Mouse (Mus musculus): ENCODE results near the gene Ddx50. TPM values are rescaled to one million over a fixed set of nuclear protein-coding genes. Genes with fewer than 3 reads are reported as not detected.
A peak's percentile ranks its signal among the peaks of the same experiment; 100 is the strongest.

The Ddx50 gene
- polyA plus RNA-seq, 1 experiment from 2014 or later: 94.5 TPM

DNA sequence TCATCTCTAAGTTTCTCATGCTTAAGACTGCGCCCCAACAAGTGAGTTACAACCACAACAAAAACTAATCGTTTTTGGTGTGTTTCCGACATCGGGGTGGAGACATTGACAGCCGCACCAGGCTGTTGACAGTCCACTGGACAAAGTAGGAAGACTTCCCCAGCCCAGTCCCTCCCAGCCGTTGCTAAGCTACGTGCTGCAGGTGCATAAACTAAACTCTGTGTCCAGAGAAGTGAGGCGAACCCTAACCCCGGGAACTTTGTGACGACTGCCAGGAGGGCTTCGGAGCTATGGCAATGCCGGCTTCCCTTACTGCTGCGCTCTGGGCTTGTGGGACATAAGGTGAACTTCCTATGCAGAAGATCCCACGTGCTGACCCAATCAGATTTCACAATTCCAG lies 18.2 kb upstream of the Ddx50 start:
- H3K27me3 ChIP-seq (replicated peaks; ENCODE audit: control insufficient read depth, insufficient read depth, low read length): no peaks in the 10 kb centered on the region
- ATAC-seq: peak; percentile 37
- no peak overlapping the region for H3K27ac ChIP-seq (ENCODE audit: low read length)
- WGBS: 59% methylated on average over 14 of the region's 14 CpGs
- H3K4me2 ChIP-seq (ENCODE audit: low read depth, low read length): no peak overlapping the region
- H3K4me3 ChIP-seq (ENCODE audit: low read length): no peak overlapping the region
- no peaks in the 10 kb centered on the region for H3K9me3 ChIP-seq (ENCODE audit: control insufficient read depth, low read length)
- no peaks in the 10 kb centered on the region for H3K4me1 ChIP-seq (ENCODE audit: control insufficient read depth, insufficient read depth, low read length)
- no peaks in the 10 kb centered on the region for H3K36me3 ChIP-seq (ENCODE audit: control insufficient read depth, insufficient read depth, low read length)
- H3K9ac ChIP-seq (ENCODE audit: low read depth, low read length): no peak overlapping the region

DNA sequence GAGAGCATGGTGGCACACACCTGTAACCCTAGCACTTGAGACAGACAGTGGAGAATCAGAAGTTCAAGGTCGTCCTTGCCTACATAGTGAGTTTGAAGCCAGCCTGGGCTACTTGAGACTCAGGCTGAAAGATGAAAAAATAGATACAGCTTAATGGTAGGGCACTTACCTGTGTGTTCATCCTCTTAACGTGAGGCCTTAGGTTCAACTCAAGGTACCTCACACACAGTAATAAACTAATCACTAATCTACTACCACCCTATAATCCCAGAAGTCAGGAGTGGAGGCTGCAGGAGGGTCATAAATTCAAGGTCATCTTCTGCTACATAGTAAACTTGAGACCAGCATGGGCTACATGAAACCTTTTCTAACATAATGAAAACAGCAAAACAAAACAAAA lies 17.4 kb upstream of the Ddx50 start:
- Histone ChIP-seq H3K4me1 (ENCODE audit: control insufficient read depth, insufficient read depth, low read length) (no peaks in the 10 kb centered on the region), H3K9me3 (ENCODE audit: control insufficient read depth, low read length) (no peaks in the 10 kb centered on the region), H3K27me3 (replicated peaks; ENCODE audit: control insufficient read depth, insufficient read depth, low read length) (no peaks in the 10 kb centered on the region), H3K9ac (ENCODE audit: low read depth, low read length) (no peak overlapping the region), H3K4me2 (ENCODE audit: low read depth, low read length) (no peak overlapping the region), H3K27ac (ENCODE audit: low read length) (peak overlapping the region; percentile 36; the same call in 1 of the 2 replicates), H3K4me3 (ENCODE audit: low read length) (no peak overlapping the region), H3K36me3 (ENCODE audit: control insufficient read depth, insufficient read depth, low read length) (no peaks in the 10 kb centered on the region)
- WGBS: 73% methylated on average over 2 of the region's 2 CpGs
- peak; percentile 72 for ATAC-seq

DNA sequence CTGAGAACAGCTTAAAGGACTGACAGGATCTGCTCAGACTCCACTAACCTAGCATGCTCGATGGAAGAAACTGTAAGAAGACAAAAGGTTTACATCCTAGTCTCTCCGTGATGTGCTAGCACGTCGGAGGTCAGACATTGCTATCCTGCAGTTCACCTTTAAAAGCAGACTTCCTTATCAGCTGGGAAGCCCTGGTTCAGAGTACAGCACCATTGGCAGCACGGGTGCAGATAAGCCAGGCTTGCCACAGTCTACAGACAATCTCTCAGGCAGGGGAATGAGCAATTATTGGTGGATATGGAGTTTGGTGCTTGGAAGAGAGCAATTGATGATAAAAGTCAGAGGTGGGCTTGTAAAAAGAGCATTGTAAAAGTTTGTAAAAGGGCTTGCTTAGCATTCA lies 17.0 kb upstream of the Ddx50 start:
- H3K4me2 ChIP-seq (ENCODE audit: low read depth, low read length): no peak overlapping the region
- ATAC-seq: peak; percentile 87
- no peaks in the 10 kb centered on the region for H3K36me3 ChIP-seq (ENCODE audit: control insufficient read depth, insufficient read depth, low read length)
- no peaks in the 10 kb centered on the region for H3K4me1 ChIP-seq (ENCODE audit: control insufficient read depth, insufficient read depth, low read length)
- H3K27me3 ChIP-seq (replicated peaks; ENCODE audit: control insufficient read depth, insufficient read depth, low read length): no peaks in the 10 kb centered on the region
- WGBS: 67% methylated on average over 5 of the region's 5 CpGs
- H3K9me3 ChIP-seq (ENCODE audit: control insufficient read depth, low read length): no peaks in the 10 kb centered on the region
- no peak overlapping the region for H3K4me3 ChIP-seq (ENCODE audit: low read length)
- peak overlapping the region; percentile 36; the same call in 1 of the 2 replicates for H3K27ac ChIP-seq (ENCODE audit: low read length)
- no peak overlapping the region for H3K9ac ChIP-seq (ENCODE audit: low read depth, low read length)

DNA sequence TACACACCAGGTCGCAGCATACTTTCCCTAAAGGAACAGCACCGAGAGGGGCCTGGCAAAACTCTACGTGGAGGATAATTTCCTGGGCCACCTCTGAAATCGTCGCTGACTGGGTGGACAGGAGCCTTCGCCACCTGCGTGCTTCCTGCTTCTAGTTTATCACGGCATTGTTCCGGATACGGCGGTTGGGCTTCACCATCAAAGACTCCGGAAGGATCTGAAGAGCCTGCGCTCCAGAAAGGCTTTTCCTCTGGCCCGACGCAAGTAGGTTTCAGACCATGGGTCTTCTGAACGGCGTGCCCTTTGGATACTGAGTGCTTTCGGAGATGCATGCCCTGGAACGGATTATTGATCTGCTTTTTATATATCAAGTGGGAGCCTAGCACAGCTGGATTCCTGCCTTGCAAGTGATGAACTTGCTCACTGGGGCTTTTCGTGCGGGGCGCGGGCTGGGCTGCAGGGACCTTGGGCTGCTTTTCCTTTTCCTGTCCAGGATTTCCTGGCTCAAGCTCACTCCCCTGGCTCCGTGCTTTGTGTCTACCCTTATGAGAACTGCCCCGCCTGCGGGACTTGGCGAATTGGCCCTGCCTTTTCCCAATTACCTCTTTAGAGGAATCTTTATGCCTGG lies 14.1 kb upstream of the Ddx50 start:
- no peak for ATAC-seq

DNA sequence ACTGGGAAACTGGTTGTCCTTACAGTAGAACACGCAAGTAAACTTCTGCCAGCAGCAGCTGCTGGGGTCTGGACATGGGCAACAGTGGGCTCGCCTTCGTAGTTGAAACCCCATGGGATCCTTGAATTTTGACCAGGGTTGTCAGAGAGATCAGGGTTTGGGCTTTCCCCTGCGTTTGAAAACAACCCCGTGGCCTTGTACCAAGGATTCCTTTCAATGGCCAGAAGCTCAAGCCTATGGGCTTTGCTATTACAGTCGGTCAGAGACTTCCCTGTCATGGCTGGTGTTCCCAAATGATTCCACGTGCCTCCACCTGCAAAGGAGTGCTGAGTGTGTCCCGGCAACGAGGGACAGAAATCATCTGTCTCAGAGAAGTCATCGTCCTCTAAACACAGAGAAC lies 13.2 kb upstream of the Ddx50 start:
- no peaks in the 10 kb centered on the region for H3K27me3 ChIP-seq (replicated peaks; ENCODE audit: control insufficient read depth, insufficient read depth, low read length)
- H3K36me3 ChIP-seq (ENCODE audit: control insufficient read depth, insufficient read depth, low read length): no peaks in the 10 kb centered on the region
- ATAC-seq: no peak
- H3K9ac ChIP-seq (ENCODE audit: low read depth, low read length): no peak overlapping the region
- H3K4me1 ChIP-seq (ENCODE audit: control insufficient read depth, insufficient read depth, low read length): no peaks in the 10 kb centered on the region
- H3K9me3 ChIP-seq (ENCODE audit: control insufficient read depth, low read length): no peaks in the 10 kb centered on the region
- H3K4me2 ChIP-seq (ENCODE audit: low read depth, low read length): no peak overlapping the region
- no peak overlapping the region for H3K4me3 ChIP-seq (ENCODE audit: low read length)
- 0 out of 2 replicates have a peak overlapping the region, but pooled peaks have one; percentile 27 for H3K27ac ChIP-seq (ENCODE audit: low read length)
- WGBS: 84% methylated on average over 10 of the region's 10 CpGs

More for the DNA sequence above, 14.1 kb upstream of the Ddx50 start:
- H3K9me3 ChIP-seq (ENCODE audit: control insufficient read depth, low read length): no peaks in the 10 kb centered on the region
- peak overlapping the region; percentile 40 for H3K4me2 ChIP-seq (ENCODE audit: low read depth, low read length)
- H3K4me1 ChIP-seq (ENCODE audit: control insufficient read depth, insufficient read depth, low read length): no peaks in the 10 kb centered on the region
- 0 out of 2 replicates have a peak overlapping the region, but pooled peaks have one; percentile 26 for H3K9ac ChIP-seq (ENCODE audit: low read depth, low read length)
- WGBS: 53% methylated on average over 27 of the region's 27 CpGs
- no peaks in the 10 kb centered on the region for H3K27me3 ChIP-seq (replicated peaks; ENCODE audit: control insufficient read depth, insufficient read depth, low read length)
- no peaks in the 10 kb centered on the region for H3K36me3 ChIP-seq (ENCODE audit: control insufficient read depth, insufficient read depth, low read length)
- peak overlapping the region; percentile 20; the same call in 1 of the 2 replicates for H3K27ac ChIP-seq (ENCODE audit: low read length)
- peak overlapping the region; percentile 21 for H3K4me3 ChIP-seq (ENCODE audit: low read length)

DNA sequence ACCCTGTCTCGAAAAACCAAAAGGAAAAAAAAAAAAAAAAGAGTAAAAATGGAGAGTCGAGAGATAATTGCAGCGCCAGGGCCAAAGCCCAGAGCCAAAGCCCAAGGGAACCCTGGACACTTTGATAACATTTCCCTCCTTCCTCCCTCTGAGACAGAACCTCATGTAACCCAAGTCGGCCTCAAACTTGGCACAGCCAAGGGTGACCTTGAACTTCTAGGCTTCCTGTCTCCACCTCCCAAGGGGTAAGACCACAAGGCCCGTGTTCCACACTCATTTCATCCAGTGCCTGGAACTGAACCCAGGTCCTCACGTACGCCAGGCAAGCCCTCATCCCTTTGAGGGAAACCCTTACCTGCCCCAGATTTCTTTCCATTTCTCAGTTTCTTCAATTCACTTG lies 5.7 kb upstream of the Ddx50 start:
- Histone ChIP-seq H3K4me3 (ENCODE audit: low read length) (no peak overlapping the region), H3K9ac (ENCODE audit: low read depth, low read length) (no peak overlapping the region), H3K4me2 (ENCODE audit: low read depth, low read length) (no peak overlapping the region), H3K9me3 (ENCODE audit: control insufficient read depth, low read length) (no peaks in the 10 kb centered on the region), H3K4me1 (ENCODE audit: control insufficient read depth, insufficient read depth, low read length) (no peaks in the 10 kb centered on the region), H3K27ac (ENCODE audit: low read length) (no peak overlapping the region), H3K27me3 (replicated peaks; ENCODE audit: control insufficient read depth, insufficient read depth, low read length) (no peaks in the 10 kb centered on the region), H3K36me3 (ENCODE audit: control insufficient read depth, insufficient read depth, low read length) (no peaks in the 10 kb centered on the region)
- no peak for ATAC-seq
- WGBS: 83% methylated on average over 7 of the region's 7 CpGs

DNA sequence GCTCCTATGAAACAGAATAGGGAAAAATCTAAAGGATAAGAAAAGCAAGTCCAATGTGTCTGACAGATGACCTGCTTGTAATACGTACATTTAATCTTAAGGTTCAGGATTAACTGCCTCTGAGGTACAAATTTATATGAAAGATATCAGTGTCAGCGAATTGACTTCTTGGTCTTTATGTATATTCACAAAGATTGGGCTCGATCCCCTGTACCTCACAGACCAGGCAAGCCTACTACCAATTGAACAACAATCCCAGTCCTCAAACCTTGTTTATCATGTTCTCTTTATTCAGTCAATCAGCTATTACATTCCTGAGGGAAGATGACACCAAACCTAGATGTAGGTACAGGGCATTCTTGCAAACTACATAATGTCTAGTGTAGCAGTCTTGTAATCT lies 943 bp upstream of the Ddx50 start:
- Histone ChIP-seq H3K9me3 (ENCODE audit: control insufficient read depth, low read length) (no peaks in the 10 kb centered on the region), H3K4me1 (ENCODE audit: control insufficient read depth, insufficient read depth, low read length) (peaks cover 5% of the 10 kb centered on the region; the same call in 1 of the 2 replicates), H3K4me2 (ENCODE audit: low read depth, low read length) (peak overlapping the region; percentile 71), H3K36me3 (ENCODE audit: control insufficient read depth, insufficient read depth, low read length) (no peaks in the 10 kb centered on the region), H3K27me3 (replicated peaks; ENCODE audit: control insufficient read depth, insufficient read depth, low read length) (no peaks in the 10 kb centered on the region), H3K4me3 (ENCODE audit: low read length) (peak overlapping the region; percentile 95), H3K9ac (ENCODE audit: low read depth, low read length) (peak overlapping the region; percentile 72), H3K27ac (ENCODE audit: low read length) (peak overlapping the region; percentile 88)
- no peak for ATAC-seq
- WGBS: 23% methylated on average over 3 of the region's 3 CpGs

DNA sequence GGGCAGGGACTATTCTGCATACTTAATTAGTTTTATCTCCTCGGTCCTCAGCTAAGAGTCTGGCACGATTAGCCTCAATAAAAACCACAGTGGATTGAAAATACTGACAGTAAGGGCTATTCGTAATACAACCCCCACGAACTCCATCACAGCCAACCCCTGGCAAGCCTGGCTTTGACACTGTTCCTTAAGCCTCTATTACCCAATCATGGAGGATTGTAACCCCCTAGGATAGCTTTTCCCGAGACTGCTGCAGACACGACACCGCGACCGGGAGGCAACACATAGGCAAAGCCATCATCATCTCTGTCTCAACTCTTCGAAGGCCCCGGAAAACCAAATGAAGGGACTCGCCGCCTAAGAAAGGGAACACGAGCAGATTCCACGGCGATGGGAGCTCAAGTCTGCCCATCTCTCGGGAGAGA lies 648 bp downstream of the Ddx50 start:
- Histone ChIP-seq H3K9ac (ENCODE audit: low read depth, low read length) (peak overlapping the region; percentile 96), H3K27ac (ENCODE audit: low read length) (peak overlapping the region; percentile 92), H3K9me3 (ENCODE audit: control insufficient read depth, low read length) (no peaks in the 10 kb centered on the region), H3K27me3 (replicated peaks; ENCODE audit: control insufficient read depth, insufficient read depth, low read length) (no peaks in the 10 kb centered on the region), H3K36me3 (ENCODE audit: control insufficient read depth, insufficient read depth, low read length) (0 out of 2 replicates have a peak, but pooled peaks cover 2% of the 10 kb centered on the region), H3K4me3 (ENCODE audit: low read length) (peak overlapping the region; percentile 95), H3K4me2 (ENCODE audit: low read depth, low read length) (peak overlapping the region; percentile 74), H3K4me1 (ENCODE audit: control insufficient read depth, insufficient read depth, low read length) (peaks cover 5% of the 10 kb centered on the region; the same call in 1 of the 2 replicates)
- WGBS: under 1% methylated on average over 17 of the region's 17 CpGs
- no peak for ATAC-seq

DNA sequence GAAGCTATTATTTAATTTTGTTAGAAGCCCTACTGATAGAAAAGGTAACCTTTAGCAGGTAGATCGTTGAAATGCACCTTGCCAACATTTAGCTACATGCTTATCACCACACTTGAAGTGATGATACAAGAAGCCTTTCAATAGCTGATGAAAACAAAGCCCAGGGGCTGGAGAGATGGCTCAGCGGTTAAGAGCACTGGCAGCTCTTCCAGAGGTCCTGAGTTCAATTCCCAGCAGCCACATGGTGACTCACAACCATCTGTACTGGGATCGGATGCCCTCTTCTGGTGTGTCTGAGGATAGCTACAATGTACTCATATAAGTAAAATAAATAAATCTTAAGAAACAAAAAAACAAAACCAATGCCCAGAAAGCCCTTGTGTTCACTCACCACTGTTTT lies 46.9 kb downstream of the Ddx50 start:
- Histone ChIP-seq H3K27ac (ENCODE audit: low read length) (no peak overlapping the region), H3K4me2 (ENCODE audit: low read depth, low read length) (no peak overlapping the region), H3K36me3 (ENCODE audit: control insufficient read depth, insufficient read depth, low read length) (no peaks in the 10 kb centered on the region), H3K9me3 (ENCODE audit: control insufficient read depth, low read length) (no peaks in the 10 kb centered on the region), H3K4me3 (ENCODE audit: low read length) (no peak overlapping the region), H3K4me1 (ENCODE audit: control insufficient read depth, insufficient read depth, low read length) (peaks cover 10% of the 10 kb centered on the region; the same call in 1 of the 2 replicates), H3K9ac (ENCODE audit: low read depth, low read length) (no peak overlapping the region), H3K27me3 (replicated peaks; ENCODE audit: control insufficient read depth, insufficient read depth, low read length) (no peaks in the 10 kb centered on the region)
- no peak for ATAC-seq
- WGBS: 85% methylated on average over 3 of the region's 3 CpGs

Measured in intestine, embryonic 16.5 days (tissue).